Mouse (Mus musculus) embryonic fibroblast, embryonic 13.5 days (primary cell): ENCODE measurements around the gene Ces2h. TPM values are rescaled to one million over a fixed set of nuclear protein-coding genes. Genes with fewer than 3 reads are reported as not detected.
A peak's percentile ranks its signal among the peaks of the same experiment; 100 is the strongest.
"Not testable (repeated sequence)": the region's sequence is repeated elsewhere in the genome, so short reads cannot be mapped to it uniquely, and the experiment has no call there.

Source experiments
- H3K27ac ChIP-seq: 2 replicates; pipeline ENCODE4 v1.5.1; 2012; ENCODE audit warnings: low read length, control low read depth, inconsistent platforms; ENCODE audit not compliant: insufficient read depth
- H3K4me1 ChIP-seq: 2 replicates; pipeline ENCODE4 v1.6.1; 2011; ENCODE audit warnings: low read length; ENCODE audit not compliant: control insufficient read depth, insufficient read depth
- H3K4me3 ChIP-seq: 2 replicates; pipeline ENCODE4 v1.5.1; 2011; ENCODE audit warnings: mild to moderate bottlenecking, control low read depth, low read length; ENCODE audit not compliant: insufficient read depth
- CTCF ChIP-seq: IDR thresholded peaks from 2 replicates; pipeline ENCODE4 v1.5.1; 2011; ENCODE audit warnings: mild to moderate bottlenecking, control low read depth, low read length, moderate library complexity, borderline replicate concordance; ENCODE audit not compliant: insufficient read depth
- POLR2A ChIP-seq: IDR thresholded peaks from 2 replicates; pipeline ENCODE4 v1.6.1; 2011; ENCODE audit warnings: low read depth, mild to moderate bottlenecking, control low read depth, low read length, moderate library complexity
- polyA plus RNA-seq: library from polyadenylated mRNA; stranded (reverse); fragments of >200 nt; gene quantifications from 2 replicates; pipeline ENCODE4 v1.2.4, GENCODE M21; 2011; ENCODE audit warnings: low read depth; ENCODE audit not compliant: missing spikeins, insufficient read length

Gene Ces2h
- polyA plus RNA-seq, 1 experiment: not detected

DNA sequence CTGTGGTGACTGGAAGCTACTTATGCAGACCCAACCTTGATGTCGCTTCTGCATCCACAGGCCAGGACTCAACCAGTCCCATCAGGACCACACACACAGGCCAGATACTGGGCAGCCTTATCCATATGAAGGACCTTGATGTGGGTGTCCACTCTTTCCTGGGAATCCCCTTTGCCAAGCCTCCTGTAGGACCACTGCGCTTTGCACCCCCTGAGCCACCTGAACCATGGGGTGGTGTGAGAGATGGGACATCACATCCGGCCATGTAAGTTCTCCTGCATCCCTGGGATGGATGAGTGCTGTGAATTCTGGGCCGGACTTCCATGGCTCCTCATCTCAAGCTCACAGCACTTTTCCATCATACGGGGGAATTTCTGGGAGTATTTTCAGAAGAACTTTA lies 13.7 kb downstream of the Ces2h start:
- Histone ChIP-seq H3K4me1 (no peaks in the 10 kb centered on the region), H3K27ac (no peak overlapping the region), H3K4me3 (no peak overlapping the region)
- TF ChIP-seq CTCF: no peak
- TF ChIP-seq POLR2A: no peak

DNA sequence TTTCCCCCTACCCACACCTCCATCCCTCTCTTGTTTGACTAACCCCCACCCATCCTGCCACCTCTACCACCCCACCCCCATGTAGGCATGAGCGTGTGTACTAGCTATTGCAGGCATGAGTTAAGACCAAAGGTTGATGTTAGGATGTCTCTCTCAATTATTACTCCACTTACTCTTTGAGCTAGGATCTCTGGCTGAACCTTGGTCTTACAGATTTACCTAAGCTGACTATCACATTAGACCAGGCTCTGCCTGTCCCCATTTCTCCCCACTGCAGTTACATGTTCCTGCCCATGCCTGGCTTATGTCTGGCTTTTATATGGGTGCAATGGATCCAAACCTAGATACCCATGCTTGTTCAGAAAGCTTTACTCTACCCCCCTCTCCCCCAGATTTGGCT lies 21.3 kb downstream of the Ces2h start:
- no peaks in the 10 kb centered on the region for H3K4me1 ChIP-seq
- TF ChIP-seq CTCF (no peak), POLR2A (no peak)
- H3K4me3 ChIP-seq: no peak overlapping the region
- H3K27ac ChIP-seq: no peak overlapping the region

DNA sequence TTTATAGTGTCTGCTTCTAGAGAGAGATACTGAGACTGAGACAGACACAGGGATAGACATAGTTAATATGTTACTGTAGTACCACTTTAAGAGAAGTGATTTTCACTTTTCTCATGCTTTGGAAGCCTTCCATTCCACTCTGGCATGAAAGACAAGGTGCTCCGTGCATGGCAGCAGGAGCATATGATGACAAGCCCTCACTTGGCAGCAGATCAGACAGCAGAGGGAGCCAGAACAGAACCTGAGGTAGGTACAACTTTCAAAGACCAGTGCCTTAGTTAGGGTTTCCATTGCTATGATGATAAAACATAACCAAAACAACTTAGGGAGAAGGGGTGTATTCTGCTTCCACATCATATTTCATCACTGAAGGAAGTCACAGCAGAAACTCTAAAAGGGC lies 22.4 kb downstream of the Ces2h start:
- H3K27ac ChIP-seq: no peak overlapping the region
- no peak for TF ChIP-seq POLR2A
- no peak for TF ChIP-seq CTCF
- H3K4me1 ChIP-seq: no peaks in the 10 kb centered on the region
- H3K4me3 ChIP-seq: no peak overlapping the region

DNA sequence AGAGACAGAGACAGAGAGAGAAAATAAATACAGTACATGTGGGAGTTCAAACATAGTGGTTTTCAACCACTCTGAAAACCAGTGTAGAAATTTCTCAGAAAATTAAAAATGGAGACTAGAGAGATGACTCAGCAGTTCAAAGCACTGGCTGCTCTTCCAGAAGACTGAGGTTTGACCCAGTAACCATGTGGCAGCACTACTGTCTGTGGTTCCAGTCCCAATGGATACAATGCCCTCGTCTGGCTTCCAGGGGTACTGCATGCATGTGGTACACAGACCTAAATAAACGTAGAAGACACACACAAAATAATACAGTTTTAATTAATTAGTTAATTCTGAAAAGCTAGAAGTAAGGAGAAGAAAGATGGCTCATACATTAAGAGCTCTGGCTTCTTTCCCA lies 24.4 kb downstream of the Ces2h start:
- Histone ChIP-seq H3K27ac (no peak overlapping the region), H3K4me1 (no peaks in the 10 kb centered on the region), H3K4me3 (no peak overlapping the region)
- no peak for TF ChIP-seq POLR2A
- no peak for TF ChIP-seq CTCF

DNA sequence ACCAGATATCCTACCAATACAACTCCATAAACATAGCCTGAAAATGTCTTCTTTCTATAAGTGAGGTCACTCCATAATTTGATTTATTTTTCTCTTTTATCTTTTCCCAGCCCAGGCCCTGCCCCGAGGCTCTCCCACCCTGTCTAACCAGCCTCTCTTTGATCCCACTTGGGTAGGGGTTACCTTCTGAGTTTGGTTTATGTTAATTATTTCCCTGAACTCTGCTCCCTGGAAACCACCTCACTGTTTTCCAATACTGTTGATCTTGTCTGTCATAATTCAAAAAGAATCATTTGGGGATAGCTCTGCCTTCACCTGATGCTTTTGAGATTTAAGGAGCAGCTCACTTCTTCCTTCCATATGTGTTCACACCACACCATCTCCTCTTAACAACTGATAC lies 42.9 kb downstream of the Ces2h start:
- Histone ChIP-seq H3K27ac (no peak overlapping the region), H3K4me1 (no peaks in the 10 kb centered on the region), H3K4me3 (no peak overlapping the region)
- TF ChIP-seq POLR2A: no peak
- TF ChIP-seq CTCF: no peak

DNA sequence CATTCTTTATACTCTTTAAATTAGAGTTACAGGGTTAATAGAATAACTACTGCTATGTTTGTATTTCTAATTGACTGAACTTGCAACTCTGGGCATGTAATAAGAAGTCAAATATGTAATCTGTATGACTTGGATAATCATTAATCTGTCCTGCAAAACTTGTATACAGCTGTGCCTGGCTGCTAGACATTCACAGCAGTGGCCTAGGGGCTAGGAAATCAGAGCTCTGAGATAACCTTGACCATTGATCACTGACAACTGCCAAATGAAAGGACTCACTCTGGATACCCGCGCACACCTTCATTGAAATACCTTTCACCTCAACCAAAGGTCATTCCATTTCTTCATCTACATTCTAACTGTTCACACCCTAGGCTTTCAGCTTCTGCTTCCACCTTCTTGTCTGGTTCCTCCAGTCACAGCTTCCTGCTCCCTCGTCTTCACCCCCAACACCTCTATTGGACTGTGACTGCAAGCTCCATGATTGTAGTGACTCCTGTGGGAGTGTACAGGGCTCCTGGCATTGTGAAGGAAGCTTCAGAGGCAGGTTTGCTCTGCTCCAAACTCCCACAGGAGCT lies 45.3 kb downstream of the Ces2h start:
- no peak for TF ChIP-seq CTCF
- TF ChIP-seq POLR2A: no peak
- H3K4me3 ChIP-seq: no peak overlapping the region
- no peak overlapping the region for H3K27ac ChIP-seq
- no peaks in the 10 kb centered on the region for H3K4me1 ChIP-seq

DNA sequence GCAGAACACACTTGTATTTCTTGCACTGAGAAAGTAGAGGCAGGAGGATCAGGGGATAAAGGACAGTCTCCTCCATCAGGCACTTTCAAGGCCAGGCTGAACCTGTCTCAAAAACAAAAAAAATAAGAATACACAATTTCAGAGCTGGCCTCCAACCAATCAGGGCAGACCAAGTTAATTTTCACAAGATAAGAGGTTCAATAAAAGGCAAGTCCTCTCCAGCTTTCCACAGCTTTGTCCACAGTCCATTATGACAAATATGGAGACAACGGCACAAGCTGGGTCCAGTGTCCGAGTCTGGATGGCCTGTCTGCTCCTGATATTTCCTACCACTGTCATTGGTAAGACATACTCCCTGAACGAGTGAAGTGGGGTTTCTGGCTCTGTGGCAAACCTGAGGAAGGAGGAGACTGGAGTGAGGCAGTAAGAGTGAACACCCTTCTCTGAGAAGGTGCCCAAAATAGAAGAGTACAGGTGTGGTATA lies 47.8 kb downstream of the Ces2h start, which contains the start of gene Ces3a:
Gene Ces3a (plus strand): TSS at position 231 of the 484 bp plus-strand sequence.
- Histone ChIP-seq H3K4me3 (no peak within 1 kb of the TSS), H3K27ac (no peak within 1 kb of the TSS), H3K4me1 (no peaks in the 10 kb centered on the region)
- TF ChIP-seq CTCF (no peak), POLR2A (no peak)

DNA sequence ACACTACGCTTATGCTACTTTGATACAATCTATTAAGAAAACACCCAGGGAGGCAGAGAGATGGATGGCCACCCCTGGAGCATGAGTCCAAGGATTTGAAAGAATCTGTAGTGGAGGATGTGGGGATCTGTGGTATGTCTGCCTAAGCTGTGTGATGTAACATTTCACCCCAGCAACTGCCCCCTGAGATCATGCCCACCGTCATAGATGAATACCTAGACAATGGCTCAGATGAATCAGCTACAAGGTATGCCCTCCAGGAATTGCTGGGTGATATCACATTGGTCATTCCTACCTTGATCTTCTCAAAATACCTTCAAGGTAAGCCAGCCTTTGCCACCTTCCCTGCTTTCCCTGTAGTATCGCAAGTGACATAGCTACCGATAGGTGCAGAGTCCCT lies 55.6 kb downstream of the Ces2h start:
- Histone ChIP-seq H3K4me1 (no peaks in the 10 kb centered on the region), H3K27ac (no peak overlapping the region), H3K4me3 (no peak overlapping the region)
- TF ChIP-seq POLR2A (no peak), CTCF (no peak)

DNA sequence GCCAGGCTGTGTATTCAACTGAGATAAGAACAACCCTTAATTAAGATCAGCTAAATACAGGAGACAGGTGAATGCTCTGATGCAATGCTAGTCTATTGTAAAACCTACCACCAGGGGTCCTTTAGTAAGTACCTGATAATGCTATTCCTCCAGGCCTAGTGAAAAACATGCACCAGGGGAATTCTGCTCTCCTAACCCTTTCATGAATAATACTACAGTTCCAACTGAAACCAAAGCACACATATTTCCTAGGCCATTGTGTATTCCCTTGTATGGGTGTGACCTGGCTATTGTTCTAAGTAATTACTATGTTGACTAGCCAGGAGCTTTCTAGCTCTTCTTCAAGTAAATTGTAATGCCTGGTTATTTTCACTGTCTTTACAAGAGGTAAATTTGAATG lies 59.4 kb downstream of the Ces2h start:
- Histone ChIP-seq H3K4me3 (no peak overlapping the region), H3K4me1 (no peaks in the 10 kb centered on the region), H3K27ac (no peak overlapping the region)
- TF ChIP-seq CTCF: no peak
- no peak for TF ChIP-seq POLR2A

DNA sequence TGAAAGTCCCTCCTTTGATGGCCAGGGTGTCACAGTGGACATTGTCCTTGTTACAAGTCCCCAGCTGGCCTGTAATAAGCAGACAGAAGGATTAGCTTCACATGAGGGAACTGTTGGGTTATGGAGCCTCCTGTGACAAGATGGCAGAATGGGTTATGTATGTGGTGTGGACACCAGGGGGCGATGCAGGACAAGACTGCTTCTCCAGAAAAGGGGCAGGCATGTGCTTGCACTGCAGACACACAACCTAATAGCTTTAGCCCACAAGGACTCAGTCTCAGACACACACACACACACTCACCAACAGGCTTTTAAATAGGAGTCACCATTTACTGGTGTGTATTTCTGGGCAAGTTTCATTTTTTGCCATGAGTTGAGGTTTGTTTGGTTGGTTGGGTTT lies 66.1 kb downstream of the Ces2h start:
- Histone ChIP-seq H3K4me1 (no peaks in the 10 kb centered on the region), H3K4me3 (no peak overlapping the region), H3K27ac (no peak overlapping the region)
- TF ChIP-seq POLR2A (no peak), CTCF (peak; percentile 69; the same call in 1 of the 2 replicates)

DNA sequence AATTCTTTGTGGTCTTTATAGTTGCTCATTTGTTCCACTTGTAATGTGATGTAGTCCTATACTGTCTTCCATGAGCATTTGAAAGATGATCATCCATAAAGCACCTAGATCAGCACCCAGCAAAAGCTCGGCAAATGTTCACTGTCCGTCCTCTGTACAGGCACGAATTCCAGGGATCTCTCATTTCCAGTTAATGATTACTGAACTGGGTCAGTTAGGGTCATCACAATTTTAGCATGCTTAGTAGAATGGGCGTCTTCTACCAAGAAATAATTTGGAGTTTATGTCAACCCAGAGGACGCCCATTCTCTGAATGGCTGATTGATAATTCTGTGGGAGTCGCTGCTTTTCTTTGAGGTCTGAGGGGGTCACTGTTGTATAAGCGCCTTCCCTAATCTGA lies 67.3 kb downstream of the Ces2h start:
- not testable (repeated sequence) for H3K27ac ChIP-seq, H3K4me3 ChIP-seq, H3K4me1 ChIP-seq
